Mouse (Mus musculus): ENCODE results near the gene Cnn2.
A peak's percentile ranks its signal among the peaks of the same experiment; 100 is the strongest.

The Cnn2 gene

DNA sequence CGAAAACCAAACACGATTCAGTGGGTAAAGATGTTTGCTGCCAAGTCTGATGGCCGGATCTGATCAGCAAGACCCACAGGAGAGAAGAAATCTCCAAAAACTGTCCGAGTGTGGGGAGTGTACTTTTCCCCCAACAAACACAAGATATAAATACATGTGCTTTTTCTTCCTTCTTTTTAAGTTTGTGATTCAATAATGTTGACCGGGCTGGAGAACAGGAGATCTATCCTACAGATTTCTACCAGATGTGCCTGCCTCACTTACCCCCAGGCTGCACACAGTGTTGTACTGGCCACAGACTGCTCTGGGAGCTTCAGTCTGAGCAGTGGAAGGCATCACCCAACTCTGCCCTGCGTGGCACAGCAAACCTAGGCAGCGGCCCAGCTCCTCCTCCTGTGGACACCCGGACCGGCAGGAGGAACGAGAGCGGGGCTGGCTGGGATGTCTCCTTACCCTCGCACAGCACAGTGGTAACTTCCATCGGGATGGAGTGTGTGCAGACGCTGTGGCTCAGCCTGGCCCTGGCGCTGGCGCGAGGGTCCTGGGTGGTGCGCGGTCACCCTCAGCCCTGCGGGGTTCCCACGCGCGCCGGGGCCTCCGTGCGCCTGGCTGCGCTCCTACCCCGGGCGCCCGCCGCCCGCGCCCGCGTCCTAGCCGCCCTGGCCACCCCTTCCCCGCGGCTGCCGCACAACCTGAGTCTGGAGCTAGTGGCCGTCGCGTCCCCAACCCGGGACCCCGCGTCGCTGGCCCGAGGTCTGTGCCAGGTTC lies 17.8 kb upstream of the Cnn2 start, which contains the start of gene Grin3b:
Grin3b (plus strand) TSS at position 301 of the 768 bp plus-strand sequence.
- DNase-seq: peak; percentile 51 to 53

DNA sequence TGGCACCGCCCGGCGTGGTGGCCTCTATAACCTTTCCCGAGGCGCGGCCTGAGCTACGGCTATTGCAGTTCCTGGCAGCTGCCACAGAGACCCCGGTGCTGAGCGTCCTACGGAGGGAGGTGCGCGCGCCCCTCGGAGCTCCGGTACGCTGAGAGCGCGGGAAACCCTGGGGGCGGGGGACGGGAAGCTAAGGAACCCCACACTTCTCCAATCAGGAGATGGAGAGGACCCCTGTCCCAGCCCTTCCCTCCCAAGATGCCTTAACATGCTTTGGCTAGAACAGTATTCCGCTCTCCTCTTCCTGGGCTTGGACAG lies 17.2 kb upstream of the Cnn2 start:
- DNase-seq: peak in 1 of 2 experiments; percentile 54

DNA sequence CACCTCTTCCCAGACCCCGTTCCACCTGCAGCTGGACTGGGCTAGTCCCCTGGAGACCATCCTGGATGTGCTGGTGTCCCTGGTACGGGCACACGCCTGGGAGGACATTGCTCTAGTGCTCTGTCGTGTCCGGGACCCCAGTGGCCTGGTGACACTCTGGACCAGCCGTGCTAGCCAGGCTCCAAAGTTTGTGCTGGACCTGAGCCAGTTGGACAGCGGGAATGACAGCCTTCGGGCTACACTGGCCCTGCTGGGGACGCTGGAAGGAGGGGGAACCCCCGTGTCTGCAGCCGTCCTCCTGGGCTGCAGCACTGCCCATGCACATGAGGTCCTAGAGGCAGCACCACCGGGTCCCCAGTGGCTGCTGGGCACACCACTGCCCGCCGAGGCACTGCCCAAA lies 15.6 kb upstream of the Cnn2 start:
- DNase-seq: peak; percentile 51 to 61

DNA sequence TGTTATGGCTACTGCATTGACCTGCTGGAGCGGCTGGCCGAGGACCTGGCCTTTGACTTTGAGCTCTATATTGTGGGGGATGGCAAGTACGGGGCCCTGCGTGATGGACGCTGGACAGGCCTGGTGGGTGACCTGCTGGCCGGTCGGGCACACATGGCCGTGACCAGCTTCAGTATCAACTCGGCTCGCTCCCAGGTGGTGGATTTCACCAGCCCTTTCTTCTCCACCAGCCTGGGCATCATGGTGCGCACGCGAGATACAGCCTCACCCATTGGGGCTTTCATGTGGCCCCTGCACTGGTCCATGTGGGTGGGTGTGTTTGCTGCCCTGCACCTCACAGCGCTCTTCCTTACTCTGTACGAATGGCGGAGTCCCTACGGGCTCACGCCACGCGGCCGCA lies 14.3 kb upstream of the Cnn2 start:
- no peak for DNase-seq

DNA sequence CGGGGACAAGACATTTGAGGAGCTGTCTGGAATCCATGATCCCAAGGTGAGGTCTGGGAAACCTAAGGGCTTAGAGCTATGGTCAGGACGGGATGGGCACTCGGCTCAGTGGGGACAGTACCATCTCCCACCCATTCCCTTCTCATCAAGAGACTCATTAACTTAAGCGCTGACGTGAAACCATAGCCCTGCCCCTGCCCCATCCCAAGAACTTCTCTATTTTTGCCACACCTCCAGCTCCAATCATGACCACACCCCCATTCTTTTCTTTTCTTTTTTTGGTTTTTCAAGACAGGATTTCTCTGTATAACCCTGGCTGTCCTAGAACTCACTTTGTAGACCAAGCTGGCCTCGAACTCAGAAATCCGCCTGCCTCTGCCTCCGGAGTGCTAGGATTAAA lies 13.7 kb upstream of the Cnn2 start:
- DNase-seq: no peak

DNA sequence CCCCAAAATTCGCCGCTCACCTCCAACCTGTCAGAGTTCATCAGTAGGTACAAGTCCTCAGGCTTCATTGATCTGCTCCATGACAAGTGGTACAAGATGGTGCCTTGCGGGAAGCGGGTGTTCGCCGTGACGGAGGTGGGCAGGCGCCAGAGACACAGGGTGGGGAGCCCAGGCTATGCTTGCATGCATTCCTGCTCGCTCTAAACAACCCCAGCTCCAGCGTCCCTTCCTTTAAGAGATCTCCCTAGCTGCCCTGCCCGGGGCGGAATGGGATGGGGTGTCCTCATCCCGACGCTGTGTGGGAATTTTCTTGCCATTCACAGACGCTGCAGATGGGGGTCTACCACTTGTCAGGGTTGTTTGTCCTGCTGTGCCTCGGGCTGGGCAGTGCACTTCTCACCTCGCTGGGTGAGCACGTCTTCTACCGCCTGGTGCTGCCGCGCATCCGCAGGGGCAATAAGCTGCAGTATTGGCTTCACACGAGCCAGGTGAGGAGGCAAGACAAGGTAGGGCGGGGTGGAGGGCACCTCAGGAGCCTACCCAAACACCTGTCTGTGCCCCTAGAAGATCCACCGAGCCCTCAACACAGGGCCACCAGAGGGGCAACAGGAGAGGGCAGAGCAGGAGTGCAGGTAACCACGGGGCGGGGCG lies 12.2 kb upstream of the Cnn2 start:
- DNase-seq: no peak

DNA sequence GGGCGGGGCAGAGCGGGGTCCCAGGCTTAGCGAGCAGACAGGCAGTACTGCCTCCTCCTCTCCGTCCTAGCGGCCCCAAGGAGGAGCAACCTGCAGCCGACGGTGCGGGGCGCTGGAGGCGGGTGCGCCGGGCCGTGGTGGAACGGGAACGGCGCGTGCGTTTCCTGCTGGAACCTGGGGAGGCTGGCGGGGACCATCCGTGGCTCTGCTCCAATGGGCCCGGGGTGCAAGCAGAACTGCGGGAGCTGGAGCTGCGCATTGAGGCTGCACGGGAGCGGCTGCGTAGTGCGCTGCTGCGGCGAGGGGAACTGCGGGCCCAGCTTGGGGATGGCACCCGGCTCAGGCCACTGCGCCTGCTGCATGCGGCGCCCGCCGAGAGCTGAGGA lies 11.7 kb upstream of the Cnn2 start:
- no peak for DNase-seq

DNA sequence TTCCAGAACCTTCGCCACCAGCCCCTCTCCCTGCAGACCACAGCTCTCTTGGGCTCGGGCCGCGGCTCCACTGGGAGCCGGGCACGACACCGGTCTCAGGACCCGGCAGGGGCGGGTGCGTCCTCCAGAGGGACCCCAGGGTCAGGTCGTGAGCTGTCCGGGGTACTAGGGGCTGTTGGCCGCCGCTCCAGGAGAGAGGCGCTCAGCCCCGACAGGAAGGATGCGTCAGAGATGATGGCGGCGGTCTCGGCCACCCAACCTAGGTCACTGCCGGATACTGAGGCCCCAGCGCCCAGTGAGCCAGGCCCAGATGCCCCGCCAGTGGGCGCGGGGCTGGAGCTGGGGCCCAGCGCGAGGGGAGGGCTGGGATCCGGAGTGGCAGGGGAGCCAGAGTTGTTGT lies 11.1 kb upstream of the Cnn2 start:
- DNase-seq: peak in 1 of 2 experiments; percentile 20

DNA sequence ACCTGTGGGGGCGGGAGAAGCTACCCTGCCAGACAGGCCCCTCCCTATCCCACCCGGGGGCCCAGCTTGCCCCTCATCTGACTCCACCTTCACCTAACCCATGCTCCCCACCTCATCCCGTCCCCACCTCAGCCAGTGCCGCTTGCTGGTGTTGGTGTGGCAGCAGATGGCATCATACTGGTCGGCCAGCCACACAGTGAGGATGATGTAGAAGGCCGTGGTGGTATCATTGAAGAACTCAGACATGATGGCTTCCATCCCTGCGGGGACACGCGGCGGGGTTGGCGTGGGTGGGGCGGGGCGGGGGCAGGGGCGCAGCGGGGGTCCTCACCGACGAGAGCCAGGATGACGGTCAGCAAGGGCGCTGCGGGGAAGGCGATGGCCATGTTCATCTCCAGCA lies 10.3 kb upstream of the Cnn2 start:
- DNase-seq: no peak

DNA sequence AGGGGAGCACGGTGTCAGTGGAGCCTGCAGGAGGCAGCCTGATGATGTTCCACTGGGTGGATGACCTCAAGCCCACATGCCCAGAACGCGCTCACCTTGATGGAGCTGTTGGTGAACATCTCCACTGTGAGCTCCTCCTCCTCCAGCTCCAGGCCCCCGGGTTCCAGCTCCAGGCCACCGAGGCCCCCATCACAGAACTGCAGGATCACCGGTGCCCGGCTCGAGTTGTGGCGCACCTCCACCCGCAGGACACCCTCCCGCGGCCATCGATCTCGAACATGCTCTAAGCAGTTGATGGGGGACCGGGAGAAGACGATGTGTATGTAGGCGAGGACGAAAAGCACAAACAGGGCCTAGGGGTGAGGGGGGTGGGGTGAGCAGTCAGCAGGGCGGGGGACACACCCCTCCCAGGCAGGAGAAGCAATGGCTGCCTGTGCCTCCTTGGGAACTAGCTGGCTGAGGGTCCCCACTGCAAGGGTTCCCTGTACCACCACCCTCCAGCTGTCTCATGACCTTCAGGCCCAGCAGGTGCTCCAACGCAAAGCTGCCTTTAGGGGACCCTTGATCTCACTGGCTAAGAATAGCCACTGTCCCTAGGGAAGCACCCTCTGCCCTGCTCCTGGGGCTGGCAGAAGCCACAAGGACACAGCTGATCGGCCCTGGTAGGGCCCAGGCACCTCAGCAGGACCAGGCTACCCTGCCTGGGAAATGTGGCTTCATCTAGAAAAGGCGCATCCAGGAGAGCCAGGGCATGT lies 8.8 kb upstream of the Cnn2 start:
- DNase-seq: no peak

DNA sequence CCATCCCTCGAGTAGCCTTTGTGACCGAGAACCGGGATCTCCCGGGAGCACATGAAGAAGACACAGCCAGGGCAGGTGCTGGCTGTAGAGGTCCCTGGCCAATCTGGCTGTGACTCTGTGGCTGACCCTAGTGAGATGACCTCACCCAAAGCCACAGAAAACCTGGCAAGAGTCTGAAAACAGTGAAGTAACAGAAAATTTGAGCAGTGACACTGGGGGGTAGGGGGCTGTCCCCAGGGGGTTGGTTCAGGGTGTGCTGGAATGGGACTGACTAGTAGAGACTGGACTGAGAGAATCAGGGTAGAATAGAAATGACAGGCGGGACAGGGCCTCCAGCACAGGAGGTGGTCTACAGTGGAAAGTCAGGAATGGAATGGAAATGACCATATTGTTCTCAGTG lies 5.2 kb upstream of the Cnn2 start:
- peak; percentile 54 to 61 for DNase-seq

DNA sequence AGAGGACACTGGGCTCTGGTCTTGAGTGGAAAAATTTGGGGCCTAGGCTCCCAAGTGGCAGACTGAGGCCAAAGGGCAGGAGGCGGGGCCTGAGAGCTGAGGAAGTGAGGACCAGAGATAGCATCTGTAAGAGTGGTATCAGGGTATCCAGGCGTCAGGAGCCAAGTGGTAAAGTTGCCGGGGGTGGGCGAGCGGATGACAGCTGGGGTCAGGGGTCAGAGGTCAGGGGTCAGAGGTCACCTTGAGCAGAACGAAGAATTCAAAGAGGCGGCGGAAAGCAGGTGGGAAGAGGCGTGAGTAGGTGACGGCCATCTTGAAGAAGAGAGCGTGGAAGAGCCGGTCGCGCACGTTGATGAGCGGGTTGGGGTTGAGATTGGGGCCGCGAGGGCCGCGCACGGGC lies 4.7 kb upstream of the Cnn2 start:
- peak; percentile 80 to 87 for DNase-seq

DNA sequence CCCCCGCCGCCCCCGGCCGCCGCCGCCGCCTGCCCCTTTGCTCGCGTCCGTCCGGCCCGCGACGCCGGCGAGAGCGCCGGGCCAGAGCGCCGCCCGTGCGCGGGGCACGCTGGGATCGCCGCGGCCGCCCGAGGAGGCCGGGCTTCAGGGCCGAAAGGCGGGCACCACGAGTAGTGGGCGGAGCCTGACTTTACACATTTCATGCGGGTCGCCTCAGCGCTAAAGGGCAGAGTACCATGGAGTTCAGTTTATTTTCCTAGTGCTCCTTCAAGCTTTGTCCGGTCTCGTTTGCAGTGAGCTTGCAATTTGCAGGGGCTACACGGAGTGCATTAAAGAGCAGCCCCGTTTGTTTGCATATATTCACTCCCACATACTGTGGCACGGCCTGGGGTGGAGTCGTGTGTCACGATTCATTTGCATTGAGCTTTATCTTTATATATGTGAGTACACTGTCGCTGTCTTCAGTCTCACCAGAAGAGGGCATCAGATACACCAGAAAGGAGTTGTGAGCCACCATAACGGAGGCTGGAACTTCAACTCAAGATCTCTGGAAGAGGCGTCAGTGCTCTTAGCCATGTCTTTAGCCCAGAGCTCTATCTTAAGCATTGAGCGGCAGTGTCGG lies 4.1 kb upstream of the Cnn2 start, which contains the start of gene Tmem259:
Tmem259 (minus strand) TSS at position 136 of the 622 bp plus-strand sequence.
- peak; percentile 90 to 93 for DNase-seq

DNA sequence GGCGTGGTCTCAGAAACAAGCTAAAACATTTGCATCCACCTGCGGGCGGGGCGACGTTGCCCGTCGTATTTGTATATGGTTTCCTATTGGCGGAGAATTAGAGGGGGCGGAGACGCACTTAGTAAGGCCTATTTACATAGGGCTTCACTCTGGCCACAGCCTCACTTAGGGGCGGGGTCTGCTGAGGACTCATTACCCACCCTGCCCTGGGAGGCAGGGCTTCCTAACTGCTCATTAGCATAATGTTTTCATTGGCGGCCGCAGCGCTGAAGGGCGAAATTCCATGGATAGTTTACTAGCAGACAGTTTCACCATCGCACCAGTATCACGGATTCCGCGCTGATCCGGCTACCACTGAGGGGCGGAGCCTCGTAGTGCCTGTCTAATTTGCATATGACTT lies 3.5 kb upstream of the Cnn2 start:
- peak; percentile 96 to 98 for DNase-seq

DNA sequence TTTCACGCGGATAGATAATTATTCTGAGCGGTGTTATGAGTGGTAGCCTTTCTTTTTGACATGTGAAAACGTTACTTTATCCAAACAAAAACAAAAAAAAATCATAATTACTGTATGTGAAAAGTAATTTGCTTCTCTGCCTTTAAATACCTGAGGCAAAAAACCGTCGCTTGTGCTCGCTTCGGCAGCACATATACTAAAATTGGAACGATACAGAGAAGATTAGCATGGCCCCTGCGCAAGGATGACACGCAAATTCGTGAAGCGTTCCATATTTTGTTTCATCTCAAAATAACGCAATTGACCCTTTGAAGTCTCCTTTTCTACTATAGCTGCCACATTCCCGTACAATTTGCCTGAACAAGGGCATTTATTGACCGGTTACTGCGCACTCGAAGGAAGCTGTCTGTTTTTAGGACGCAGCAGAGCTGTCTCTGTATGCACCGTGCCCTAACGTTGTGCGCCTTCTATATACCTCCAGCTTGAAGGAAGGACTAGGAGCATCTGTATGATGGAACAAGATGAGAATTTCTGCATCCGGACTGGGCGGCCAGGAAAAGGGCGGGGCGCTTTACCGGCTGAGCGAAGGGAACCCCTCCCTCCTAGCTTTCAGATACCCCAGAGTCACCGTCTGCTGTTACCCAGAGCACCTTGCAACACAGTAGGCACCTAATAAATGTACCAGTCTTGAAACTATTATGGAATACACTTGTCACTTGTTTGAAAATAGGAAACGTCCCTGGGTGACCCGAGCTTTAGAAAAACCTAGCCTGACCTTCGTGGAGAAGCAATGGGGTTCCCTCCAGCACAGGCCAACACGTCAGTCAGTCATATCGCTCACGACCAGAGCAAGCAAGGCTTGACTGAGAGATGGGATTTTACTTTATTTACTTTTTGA lies 2.8 kb upstream of the Cnn2 start:
- DNase-seq: peak; percentile 79 to 85

DNA sequence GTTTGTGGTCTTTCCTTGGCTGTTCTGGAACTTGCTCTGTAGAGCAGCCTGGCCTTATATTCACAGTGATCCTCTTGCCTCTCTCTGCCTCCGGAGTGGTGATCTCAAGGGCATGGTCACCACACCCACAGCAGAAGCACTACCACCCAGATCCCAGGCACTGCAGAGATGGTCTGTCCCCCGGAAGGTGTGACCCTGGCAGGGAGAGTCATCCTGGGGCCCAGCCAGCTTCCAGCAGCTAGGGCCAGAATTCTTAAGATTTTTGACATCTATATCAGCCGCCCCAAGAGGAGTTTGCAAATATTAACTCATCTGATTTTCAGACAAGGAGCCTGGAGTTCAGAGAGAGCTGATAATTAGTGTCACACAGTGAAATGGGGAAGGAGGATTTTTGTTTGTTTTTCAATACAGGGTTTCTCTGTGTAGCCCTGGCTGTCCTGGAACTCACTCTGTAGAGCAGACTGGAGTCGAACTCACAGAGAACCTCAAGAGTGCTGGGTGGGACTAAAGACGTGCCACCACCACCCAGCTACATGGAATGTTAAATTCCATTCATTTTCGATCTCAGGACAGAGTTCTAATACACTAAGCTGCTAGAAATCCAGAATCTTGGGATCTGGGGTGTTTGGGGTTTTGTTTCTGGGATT lies 2.0 kb upstream of the Cnn2 start:
- peak; percentile 59 to 64 for DNase-seq

DNA sequence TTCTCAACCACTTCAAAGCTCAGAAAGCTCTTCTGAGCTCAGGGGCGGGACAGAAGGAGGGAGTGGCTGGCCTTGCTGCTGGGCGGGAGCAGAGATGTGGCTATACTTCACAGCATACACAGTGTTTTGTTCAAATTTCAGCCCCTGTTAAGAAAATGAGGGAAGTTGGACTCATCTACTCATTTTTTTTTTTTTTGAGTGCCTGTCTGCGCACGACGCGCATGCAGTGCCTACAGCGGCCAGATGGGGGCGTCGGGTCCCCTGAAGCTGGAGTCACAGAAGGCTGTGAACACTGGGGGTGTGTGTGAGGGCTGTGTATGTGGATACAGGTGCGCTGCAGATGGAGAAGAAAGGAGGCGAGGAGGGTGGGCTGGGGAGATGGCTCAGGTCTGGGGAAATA lies 1.4 kb upstream of the Cnn2 start:
- DNase-seq: peak; percentile 94 to 97

DNA sequence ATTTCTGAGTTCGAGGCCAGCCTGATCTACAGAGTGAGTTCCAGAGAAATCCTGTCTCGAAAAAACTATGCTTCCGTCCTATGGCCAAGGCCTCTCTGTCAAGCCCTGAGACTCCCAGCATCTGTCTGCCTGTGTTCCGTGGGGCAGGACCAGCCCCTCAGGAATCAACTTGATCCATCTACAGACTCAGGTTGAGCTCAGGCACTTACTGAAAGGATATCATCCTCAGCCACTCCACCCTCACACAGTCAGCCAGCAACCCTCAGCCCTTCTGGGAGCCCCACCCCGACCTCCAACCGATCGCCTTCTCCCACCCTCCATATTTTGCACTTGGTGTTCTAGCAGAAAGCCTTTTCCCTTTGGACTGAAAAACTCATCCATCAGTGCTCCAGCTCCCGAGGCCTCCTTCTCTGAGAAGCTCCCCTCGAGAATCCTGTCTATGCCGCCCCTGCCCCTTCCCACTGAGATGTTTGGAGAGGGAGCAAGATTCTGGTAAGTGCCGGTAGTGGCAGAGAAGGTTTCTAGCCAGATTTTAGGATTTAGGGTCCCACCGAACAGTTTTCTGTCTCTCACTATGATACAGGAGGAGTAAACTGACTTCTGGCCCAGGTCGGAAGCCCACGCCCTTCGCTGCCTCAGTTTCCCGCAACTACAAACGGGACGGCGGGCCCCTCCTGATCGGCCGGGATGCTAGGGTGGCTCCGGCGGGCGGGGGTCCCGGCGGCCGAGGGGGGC lies 446 bp upstream of the Cnn2 start:
- DNase-seq: peak in 1 of 2 experiments; percentile 21

DNA sequence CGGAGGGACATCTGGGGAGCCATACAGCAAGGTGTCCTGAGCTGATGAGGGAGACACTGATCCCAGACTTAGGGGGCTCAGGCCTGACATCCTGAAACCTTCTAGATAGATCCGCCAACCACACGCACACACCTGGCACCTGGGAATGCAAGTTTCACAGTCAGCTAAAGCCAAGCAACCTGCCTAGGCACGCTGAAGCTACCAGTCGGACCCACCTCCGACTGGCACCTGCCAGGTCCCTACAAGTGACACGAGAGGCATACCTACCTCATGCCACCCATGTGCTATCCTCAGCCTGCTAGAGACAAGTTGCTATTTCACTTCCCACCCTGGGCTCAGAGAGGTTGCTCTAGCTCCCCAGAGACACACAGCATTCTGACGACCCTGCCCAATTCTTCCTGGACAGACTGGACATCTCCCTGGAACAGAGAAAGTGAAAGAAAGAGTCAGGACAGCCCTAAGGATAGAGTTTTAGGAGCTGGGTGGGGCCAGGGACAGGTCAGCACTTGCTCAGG lies 945 bp downstream of the Cnn2 start:
- DNase-seq: no peak

DNA sequence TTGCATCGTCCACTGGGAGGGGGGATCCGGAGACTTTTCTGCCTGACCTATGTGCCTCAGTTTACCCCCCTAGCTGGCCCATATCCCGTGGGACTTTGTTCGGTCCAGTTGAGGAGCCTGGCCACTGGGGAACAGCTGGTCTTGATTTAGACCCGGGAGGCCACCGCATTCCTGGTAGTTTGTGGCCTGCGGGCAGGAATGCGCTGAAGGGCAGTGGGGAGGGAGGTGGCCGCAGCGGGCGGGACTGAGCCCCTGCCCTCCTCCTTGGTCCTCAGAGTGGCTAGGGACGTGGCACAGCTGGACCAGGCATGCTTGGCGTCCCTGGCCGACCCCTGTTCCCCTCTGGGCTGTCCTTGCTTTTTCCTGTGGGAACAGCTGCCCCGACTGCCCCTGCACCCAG lies 1.5 kb downstream of the Cnn2 start:
- DNase-seq: no peak

DNA sequence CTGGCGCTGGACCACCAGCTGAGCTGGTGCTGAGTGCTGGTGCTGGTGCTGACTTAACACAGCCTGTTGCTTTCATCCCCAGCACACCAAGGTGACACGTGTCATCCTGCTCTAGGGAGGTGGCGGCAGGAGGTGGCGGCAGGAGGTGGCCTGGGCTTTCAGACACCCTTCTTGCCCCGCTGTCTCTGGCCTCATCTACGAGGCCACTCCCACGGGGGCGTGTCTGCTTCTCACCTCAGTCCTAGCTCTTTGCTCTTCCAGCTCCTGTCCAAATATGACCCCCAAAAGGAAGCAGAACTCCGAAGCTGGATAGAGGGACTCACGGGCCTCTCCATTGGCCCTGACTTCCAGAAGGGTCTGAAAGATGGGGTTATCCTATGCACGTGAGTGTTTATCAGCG lies 2.7 kb downstream of the Cnn2 start:
- DNase-seq: no peak

Measured in cerebellum, postnatal 10 days (tissue).